Comparison of ENCODE assay signal across 8 mouse cellular contexts in the genomic region with DNA sequence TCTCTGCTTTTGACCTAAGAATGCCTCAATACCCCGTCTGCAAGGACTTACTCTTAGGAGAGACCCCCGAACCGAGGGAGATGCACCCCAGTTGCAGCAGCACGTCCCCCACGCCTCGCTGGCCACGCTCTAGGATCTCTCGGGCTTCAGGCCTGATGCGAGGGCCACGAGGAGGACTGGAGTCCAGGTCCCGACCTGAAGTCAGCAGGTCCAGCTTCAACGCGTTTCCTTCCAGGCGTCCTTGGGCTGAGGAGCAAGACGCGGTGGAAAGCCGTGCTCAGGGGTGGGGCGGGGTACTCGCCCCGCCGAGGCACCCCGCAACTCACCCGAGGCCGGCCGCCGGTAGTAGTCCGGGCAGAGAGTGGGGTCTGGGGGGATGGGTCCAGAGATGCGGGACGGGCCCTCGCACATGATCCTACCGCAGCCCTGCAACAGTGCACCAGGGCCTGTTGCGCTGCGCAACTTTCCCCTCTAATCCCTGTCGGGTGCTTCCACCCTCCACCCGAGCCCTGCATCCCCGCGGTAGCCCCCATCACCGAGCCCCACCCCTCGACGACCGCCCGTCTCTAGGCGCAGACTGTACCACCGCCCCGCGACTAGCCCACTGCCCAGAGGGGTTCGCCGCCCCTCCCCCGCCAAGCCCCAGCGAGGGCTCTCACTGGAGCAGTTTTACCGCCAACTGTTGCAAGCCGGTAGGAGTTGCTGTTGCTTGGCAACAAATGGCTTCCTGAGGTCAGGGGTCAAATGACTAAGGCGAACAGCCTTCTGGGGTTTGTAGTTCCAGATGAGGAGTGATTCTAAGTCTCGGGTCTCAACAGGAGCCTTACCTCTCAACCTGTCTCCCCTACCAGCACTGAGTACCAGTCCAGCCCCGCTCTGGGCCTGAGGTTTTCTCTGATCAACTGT. TPM values are rescaled to one million over a fixed set of nuclear protein-coding genes. Genes with fewer than 3 reads are reported as not detected.
DNase-seq lines count a peak whose midpoint lies in the region; ATAC-seq and TF ChIP-seq lines count a peak whose summit lies in the region.

A gene (plus strand): TSS at position 158 of the 906 bp plus-strand sequence.
A gene (minus strand): TSS at position 713 of the 906 bp plus-strand sequence.

- peaks cover 48% of the 10 kb centered on the region for H3K4me1 ChIP-seq in G1E (ENCODE audit: insufficient read depth, low read depth, low read length)
- peaks cover 15% of the 10 kb centered on the region for H3K4me1 ChIP-seq in forebrain, embryonic 16.5 days (replicated peaks; ENCODE audit: control insufficient read depth, insufficient read depth, low read length)
- H3K4me1 ChIP-seq in lung, embryonic 14.5 days (ENCODE audit: insufficient read depth) = peaks cover 4% of the 10 kb centered on the region; the same call in 1 of the 2 replicates
- H3K4me1 ChIP-seq in olfactory bulb, adult 2 months (ENCODE audit: control insufficient read depth, insufficient read depth, low read length) = peaks cover 13% of the 10 kb centered on the region
- peaks cover 9% of the 10 kb centered on the region; the same call in 1 of the 2 replicates for H3K4me1 ChIP-seq in thymus, adult 2 months (replicated peaks; ENCODE audit: control insufficient read depth, insufficient read depth, low read length)

- no peaks in the 10 kb centered on the region; the same call in 1 of the 2 replicates for H3K27me3 ChIP-seq in G1E (ENCODE audit: insufficient read depth, low read length)
- no peaks in the 10 kb centered on the region for H3K27me3 ChIP-seq in forebrain, embryonic 16.5 days (replicated peaks; ENCODE audit: control insufficient read depth, insufficient read depth, low read length)
- H3K27me3 ChIP-seq in lung, embryonic 14.5 days (ENCODE audit: insufficient read depth, low read length) = no peaks in the 10 kb centered on the region
- no peaks in the 10 kb centered on the region for H3K27me3 ChIP-seq in thymus, adult 2 months (ENCODE audit: control insufficient read depth, insufficient read depth, low read length)

- peak; percentile 84 for ATAC-seq in G1E (ENCODE audit: extremely low read depth, insufficient number of reproducible peaks, low FRiP score, poor library complexity, severe bottlenecking)
- peak; percentile 81 for ATAC-seq in forebrain, embryonic 16.5 days
- ATAC-seq in lung, embryonic 14.5 days (ENCODE audit: insufficient read depth) = peak; percentile 91

- no peaks in the 10 kb centered on the region for H3K9me3 ChIP-seq in G1E (replicated peaks)
- no peaks in the 10 kb centered on the region for H3K9me3 ChIP-seq in forebrain, embryonic 16.5 days (ENCODE audit: control insufficient read depth, low read length)
- no peaks in the 10 kb centered on the region for H3K9me3 ChIP-seq in lung, embryonic 14.5 days (ENCODE audit: low read depth, low read length)

- peak within 1 kb of the TSS; percentile 85 for H3K4me3 ChIP-seq in G1E (ENCODE audit: low read depth, low read length)
- H3K4me3 ChIP-seq in forebrain, embryonic 16.5 days (replicated peaks; ENCODE audit: low read length) = peak within 1 kb of the TSS; percentile 79
- H3K4me3 ChIP-seq in layer of hippocampus, adult 2 months = peak within 1 kb of the TSS; percentile 80
- peak within 1 kb of the TSS; percentile 80 for H3K4me3 ChIP-seq in lung, embryonic 14.5 days (ENCODE audit: low read depth, low read length)
- H3K4me3 ChIP-seq in olfactory bulb, adult 2 months (ENCODE audit: insufficient read depth, low read depth, low read length) = peak within 1 kb of the TSS; percentile 66
- H3K4me3 ChIP-seq in thymus, adult 2 months (ENCODE audit: control insufficient read depth, insufficient read depth, low read length) = peak within 1 kb of the TSS; percentile 66

- TF ChIP-seq CTCF in G1E (IDR thresholded peaks at IDR 0.05; ENCODE audit: low read depth, low read length) = no peak
- no peak for TF ChIP-seq CTCF in layer of hippocampus, adult 2 months (conservative IDR thresholded peaks at IDR 0.05)
- no peak for TF ChIP-seq CTCF in lung, embryonic 14.5 days (IDR thresholded peaks at IDR 0.05; ENCODE audit: low read depth)
- TF ChIP-seq CTCF in olfactory bulb, adult 2 months (IDR thresholded peaks at IDR 0.05; ENCODE audit: insufficient read depth, low read depth, low read length) = no peak
- no peak for TF ChIP-seq CTCF in thymus, adult 2 months (IDR thresholded peaks at IDR 0.05; ENCODE audit: borderline replicate concordance, control insufficient read depth, extremely low read depth, insufficient read depth, low read length, poor library complexity)

- H3K9ac ChIP-seq in forebrain, embryonic 16.5 days (replicated peaks; ENCODE audit: low read depth, low read length) = peak within 1 kb of the TSS; percentile 55
- H3K9ac ChIP-seq in lung, embryonic 14.5 days = peak within 1 kb of the TSS; percentile 75

- under 1% methylated on average over 53 of the region's 55 CpGs for WGBS in forebrain, embryonic 16.5 days
- under 1% methylated on average over 49 of the region's 55 CpGs for WGBS in lung, embryonic 14.5 days
- WGBS in olfactory bulb, adult 2 months = 1% methylated on average over 55 of the region's 55 CpGs
- 1% methylated on average over 55 of the region's 55 CpGs for WGBS in thymus, adult 2 months

- peak within 1 kb of the TSS; percentile 92 for H3K4me2 ChIP-seq in forebrain, embryonic 16.5 days (ENCODE audit: low read length)
- peak within 1 kb of the TSS; percentile 96 for H3K4me2 ChIP-seq in lung, embryonic 14.5 days

- intact Hi-C loops in heart, postnatal 36 days (cut with DNase I) = no loop called here

- peaks cover 36% of the 10 kb centered on the region for H3K36me3 ChIP-seq in G1E (replicated peaks)
- peaks cover 2% of the 10 kb centered on the region; the same call in 1 of the 2 replicates for H3K36me3 ChIP-seq in forebrain, embryonic 16.5 days (ENCODE audit: control insufficient read depth, insufficient read depth)
- H3K36me3 ChIP-seq in lung, embryonic 14.5 days (ENCODE audit: insufficient read depth) = peaks cover 18% of the 10 kb centered on the region
- no peaks in the 10 kb centered on the region; the same call in 1 of the 2 replicates for H3K36me3 ChIP-seq in thymus, adult 2 months (ENCODE audit: control insufficient read depth, insufficient read depth, low read length)

- DNase-seq in G1E (ENCODE audit: low spot score) = peak; percentile 92
- peak; percentile 82 for DNase-seq in cerebellum, adult 11 months
- DNase-seq in heart, postnatal 36 days = peak; percentile 79 to 81
- DNase-seq in layer of hippocampus, adult 2 months (ENCODE audit: low spot score in 2 of 2) = peak; percentile 85 to 89
- peak; percentile 99 for DNase-seq in lung, embryonic 14.5 days
- DNase-seq in thymus, adult 2 months = peak; percentile 91

- H3K27ac ChIP-seq in forebrain, embryonic 16.5 days (ENCODE audit: low read length) = no peak within 1 kb of the TSS
- peak within 1 kb of the TSS; percentile 61 for H3K27ac ChIP-seq in layer of hippocampus, adult 2 months
- H3K27ac ChIP-seq in lung, embryonic 14.5 days (ENCODE audit: low read depth) = no peak within 1 kb of the TSS
- H3K27ac ChIP-seq in olfactory bulb, adult 2 months (ENCODE audit: insufficient read depth, low read depth, low read length) = no peak within 1 kb of the TSS
- no peak within 1 kb of the TSS for H3K27ac ChIP-seq in thymus, adult 2 months (ENCODE audit: control insufficient read depth, insufficient read depth, low read length)

- TF ChIP-seq POLR2A in olfactory bulb, adult 2 months (IDR thresholded peaks at IDR 0.05; ENCODE audit: insufficient read depth, low read depth, low read length) = no peak
- TF ChIP-seq POLR2A in thymus, adult 2 months (IDR thresholded peaks at IDR 0.05; ENCODE audit: control insufficient read depth, extremely low read depth, insufficient read depth, low read length, poor library complexity) = 0 out of 2 replicates have a peak, but pooled peaks have one; percentile 18

RNA-seq across cellular contexts. Expression of the first gene that starts in this region (rescaled TPM):
- total RNA-seq in G1E (2014; fragmentation: Nextera tagmentation) (not detected in 2 replicates), G1E (2017) (not detected in 2 replicates)
- 0.05 and 0.13 TPM in 2 replicates for polyA plus RNA-seq in G1E (2012)
- polyA plus RNA-seq in forebrain, embryonic 16.5 days (2015; fragmentation: Nextera tagmentation; extraction: Ambion mirVana) = 0.22 and 0.32 TPM in 2 replicates
- not detected for total RNA-seq in heart, postnatal 36 days (2021)
- under 1 TPM in 1 of 2 experiments, not detected in 1; 0.84 TPM for total RNA-seq in layer of hippocampus, adult 2 months (2021)
- 0.15 TPM in 1 of 2 replicates, not detected in the other for polyA plus RNA-seq in lung, embryonic 14.5 days (2014; fragmentation: Nextera tagmentation; extraction: Ambion mirVana)
- polyA plus RNA-seq in olfactory bulb, adult 2 months (2012; ENCODE audit: insufficient read depth, insufficient read length, low replicate concordance, missing spikeins) = not detected in 2 replicates
- polyA plus RNA-seq in thymus, adult 2 months (2012; rRNA removed) = not detected in 2 replicates

RNA-seq across cellular contexts. Expression of the second gene that starts in this region (rescaled TPM):
- total RNA-seq in G1E (2014; fragmentation: Nextera tagmentation) = 9.5 and 16.8 TPM in 2 replicates
- total RNA-seq in G1E (2017) = 10.5 and 13.6 TPM in 2 replicates
- polyA plus RNA-seq in G1E (2012) = 52.5 and 62.1 TPM in 2 replicates
- polyA plus RNA-seq in forebrain, embryonic 16.5 days (2015; fragmentation: Nextera tagmentation; extraction: Ambion mirVana) = 16.3 and 19.6 TPM in 2 replicates
- total RNA-seq in heart, postnatal 36 days (2021) = 1 to 10 TPM; 1.3 to 2.2 TPM
- 10 to 100 TPM in 1 of 2 experiments, 1 to 10 TPM in 1; 8.1 to 10.8 TPM for total RNA-seq in layer of hippocampus, adult 2 months (2021)
- polyA plus RNA-seq in lung, embryonic 14.5 days (2014; fragmentation: Nextera tagmentation; extraction: Ambion mirVana) = 28.7 and 29.7 TPM in 2 replicates
- not detected in 2 replicates for polyA plus RNA-seq in olfactory bulb, adult 2 months (2012; ENCODE audit: insufficient read depth, insufficient read length, low replicate concordance, missing spikeins)
- 46.7 and 53.9 TPM in 2 replicates for polyA plus RNA-seq in thymus, adult 2 months (2012; rRNA removed)
